Mouse (Mus musculus): Measurements from ENCODE around the gene Gak. TPM values are rescaled to one million over a fixed set of nuclear protein-coding genes. Genes with fewer than 3 reads are reported as not detected.
A peak's percentile ranks its signal among the peaks of the same experiment; 100 is the strongest.

Gene Gak
- polyA plus RNA-seq, 1 experiment from 2014 or later: 49.0 TPM

- H3K27me3 ChIP-seq: no peaks in the 10 kb centered on the region
- ATAC-seq (ENCODE audit: borderline replicate concordance, extremely low read depth, low FRiP score, low TSS enrichment): no peak
- H3K4me1 ChIP-seq: peaks cover 8% of the 10 kb centered on the region
- no peak overlapping the region for H3K27ac ChIP-seq
- H3K36me3 ChIP-seq: no peaks in the 10 kb centered on the region
- H3K9me3 ChIP-seq: no peaks in the 10 kb centered on the region
- no peak overlapping the region for H3K4me2 ChIP-seq
- WGBS: 89% methylated on average over 4 of the region's 4 CpGs
- H3K4me3 ChIP-seq: no peak overlapping the region
- H3K9ac ChIP-seq: no peak overlapping the region
Measured at GRCm38 (mm10) chr5:108633676-108634075, 4.1 kb upstream of the Gak start.

- H3K4me2 ChIP-seq: peak overlapping the region; percentile 86
- peak overlapping the region; percentile 89 for H3K27ac ChIP-seq
- H3K36me3 ChIP-seq: peaks cover 5% of the 10 kb centered on the region; the same call in 1 of the 2 replicates
- H3K9ac ChIP-seq: peak overlapping the region; percentile 95
- H3K27me3 ChIP-seq: no peaks in the 10 kb centered on the region
- H3K4me3 ChIP-seq: peak overlapping the region; percentile 90
- WGBS: 2% methylated on average over 32 of the region's 32 CpGs
- H3K4me1 ChIP-seq: peaks cover 23% of the 10 kb centered on the region
- ATAC-seq (ENCODE audit: borderline replicate concordance, extremely low read depth, low FRiP score, low TSS enrichment): peak; percentile 88
- H3K9me3 ChIP-seq: no peaks in the 10 kb centered on the region
Measured at GRCm38 (mm10) chr5:108628891-108629633, 493 bp downstream of the Gak start.

- Histone ChIP-seq H3K4me3 (no peak overlapping the region), H3K9me3 (no peaks in the 10 kb centered on the region), H3K4me1 (peaks cover 23% of the 10 kb centered on the region), H3K4me2 (no peak overlapping the region), H3K27me3 (no peaks in the 10 kb centered on the region), H3K36me3 (peaks cover 30% of the 10 kb centered on the region), H3K27ac (no peak overlapping the region), H3K9ac (no peak overlapping the region)
- 82% methylated on average over 4 of the region's 4 CpGs for WGBS
- ATAC-seq (ENCODE audit: borderline replicate concordance, extremely low read depth, low FRiP score, low TSS enrichment): no peak
Measured at GRCm38 (mm10) chr5:108626050-108626660, 3.4 kb downstream of the Gak start.

GRCm38 (mm10) chr5:108621870-108622269 is 7.7 kb downstream of the Gak start:
- no peak overlapping the region for H3K27ac ChIP-seq
- no peak overlapping the region for H3K4me2 ChIP-seq
- H3K36me3 ChIP-seq: peaks cover 42% of the 10 kb centered on the region
- WGBS: 57% methylated on average over 2 of the region's 2 CpGs
- ATAC-seq (ENCODE audit: borderline replicate concordance, extremely low read depth, low FRiP score, low TSS enrichment): no peak
- H3K4me3 ChIP-seq: no peak overlapping the region
- H3K9ac ChIP-seq: no peak overlapping the region
- H3K27me3 ChIP-seq: no peaks in the 10 kb centered on the region
- H3K4me1 ChIP-seq: no peaks in the 10 kb centered on the region
- H3K9me3 ChIP-seq: no peaks in the 10 kb centered on the region

- no peak overlapping the region for H3K4me2 ChIP-seq
- no peaks in the 10 kb centered on the region for H3K9me3 ChIP-seq
- H3K27me3 ChIP-seq: no peaks in the 10 kb centered on the region
- peaks cover 92% of the 10 kb centered on the region for H3K36me3 ChIP-seq
- WGBS: 92% methylated on average over 1 of the region's 1 CpGs
- H3K27ac ChIP-seq: no peak overlapping the region
- no peaks in the 10 kb centered on the region for H3K4me1 ChIP-seq
- no peak overlapping the region for H3K9ac ChIP-seq
- H3K4me3 ChIP-seq: no peak overlapping the region
- ATAC-seq (ENCODE audit: borderline replicate concordance, extremely low read depth, low FRiP score, low TSS enrichment): no peak
Measured at GRCm38 (mm10) chr5:108610426-108610825, 19.1 kb downstream of the Gak start.

GRCm38 (mm10) chr5:108602537-108602936 is 27.0 kb downstream of the Gak start:
- H3K36me3 ChIP-seq: peaks cover 85% of the 10 kb centered on the region
- no peaks in the 10 kb centered on the region for H3K9me3 ChIP-seq
- no peak for ATAC-seq (ENCODE audit: borderline replicate concordance, extremely low read depth, low FRiP score, low TSS enrichment)
- no peak overlapping the region for H3K4me2 ChIP-seq
- 90% methylated on average over 9 of the region's 9 CpGs for WGBS
- H3K9ac ChIP-seq: no peak overlapping the region
- H3K4me1 ChIP-seq: no peaks in the 10 kb centered on the region
- H3K27me3 ChIP-seq: no peaks in the 10 kb centered on the region
- no peak overlapping the region for H3K4me3 ChIP-seq
- H3K27ac ChIP-seq: no peak overlapping the region

GRCm38 (mm10) chr5:108599923-108600322 is 29.6 kb downstream of the Gak start:
- 51% methylated on average over 1 of the region's 1 CpGs for WGBS
- H3K4me2 ChIP-seq: no peak overlapping the region
- no peaks in the 10 kb centered on the region for H3K27me3 ChIP-seq
- H3K9ac ChIP-seq: no peak overlapping the region
- no peaks in the 10 kb centered on the region for H3K9me3 ChIP-seq
- H3K4me1 ChIP-seq: no peaks in the 10 kb centered on the region
- peak overlapping the region; percentile 53 for H3K27ac ChIP-seq
- peaks cover 86% of the 10 kb centered on the region for H3K36me3 ChIP-seq
- ATAC-seq (ENCODE audit: borderline replicate concordance, extremely low read depth, low FRiP score, low TSS enrichment): no peak
- no peak overlapping the region for H3K4me3 ChIP-seq

- H3K27ac ChIP-seq: no peak overlapping the region
- H3K36me3 ChIP-seq: peaks cover 66% of the 10 kb centered on the region
- H3K9me3 ChIP-seq: no peaks in the 10 kb centered on the region
- no peaks in the 10 kb centered on the region for H3K27me3 ChIP-seq
- no peak overlapping the region for H3K4me3 ChIP-seq
- 91% methylated on average over 3 of the region's 3 CpGs for WGBS
- ATAC-seq (ENCODE audit: borderline replicate concordance, extremely low read depth, low FRiP score, low TSS enrichment): no peak
- no peak overlapping the region for H3K4me2 ChIP-seq
- H3K4me1 ChIP-seq: no peaks in the 10 kb centered on the region
- no peak overlapping the region for H3K9ac ChIP-seq
Measured at GRCm38 (mm10) chr5:108581361-108581891, 48.1 kb downstream of the Gak start.

GRCm38 (mm10) chr5:108573054-108573453 is 56.5 kb downstream of the Gak start:
- no peak for ATAC-seq (ENCODE audit: borderline replicate concordance, extremely low read depth, low FRiP score, low TSS enrichment)
- no peak overlapping the region for H3K4me2 ChIP-seq
- 90% methylated on average over 6 of the region's 6 CpGs for WGBS
- H3K27ac ChIP-seq: no peak overlapping the region
- H3K4me1 ChIP-seq: no peaks in the 10 kb centered on the region
- no peaks in the 10 kb centered on the region for H3K9me3 ChIP-seq
- no peak overlapping the region for H3K4me3 ChIP-seq
- H3K27me3 ChIP-seq: no peaks in the 10 kb centered on the region
- no peak overlapping the region for H3K9ac ChIP-seq
- H3K36me3 ChIP-seq: peaks cover 79% of the 10 kb centered on the region

GRCm38 (mm10) chr5:108570991-108571390 is 58.6 kb downstream of the Gak start:
- Histone ChIP-seq H3K9me3 (no peaks in the 10 kb centered on the region), H3K36me3 (peaks cover 69% of the 10 kb centered on the region), H3K4me1 (no peaks in the 10 kb centered on the region), H3K27ac (no peak overlapping the region), H3K4me3 (no peak overlapping the region), H3K27me3 (no peaks in the 10 kb centered on the region), H3K4me2 (no peak overlapping the region), H3K9ac (no peak overlapping the region)
- 85% methylated on average over 1 of the region's 1 CpGs for WGBS
- ATAC-seq (ENCODE audit: borderline replicate concordance, extremely low read depth, low FRiP score, low TSS enrichment): no peak

GRCm38 (mm10) chr5:108567104-108567503 is 62.5 kb downstream of the Gak start:
- Histone ChIP-seq H3K9ac (no peak overlapping the region), H3K27ac (no peak overlapping the region), H3K36me3 (peaks cover 43% of the 10 kb centered on the region), H3K27me3 (no peaks in the 10 kb centered on the region), H3K4me1 (no peaks in the 10 kb centered on the region), H3K9me3 (no peaks in the 10 kb centered on the region), H3K4me3 (no peak overlapping the region), H3K4me2 (no peak overlapping the region)
- WGBS: 82% methylated on average over 2 of the region's 2 CpGs
- ATAC-seq (ENCODE audit: borderline replicate concordance, extremely low read depth, low FRiP score, low TSS enrichment): no peak

GRCm38 (mm10) chr5:108566523-108566922 is 63.0 kb downstream of the Gak start:
- 85% methylated on average over 4 of the region's 4 CpGs for WGBS
- Histone ChIP-seq H3K36me3 (peaks cover 37% of the 10 kb centered on the region), H3K9me3 (no peaks in the 10 kb centered on the region), H3K4me2 (no peak overlapping the region), H3K9ac (no peak overlapping the region), H3K4me3 (no peak overlapping the region), H3K4me1 (no peaks in the 10 kb centered on the region), H3K27ac (no peak overlapping the region), H3K27me3 (no peaks in the 10 kb centered on the region)
- ATAC-seq (ENCODE audit: borderline replicate concordance, extremely low read depth, low FRiP score, low TSS enrichment): no peak
